Mouse (Mus musculus) liver, adult 2 months (tissue): ENCODE results near the gene Hist1h2bg.
A peak's percentile ranks its signal among the peaks of the same experiment; 100 is the strongest.
"Not testable (repeated sequence)": the region's sequence is repeated elsewhere in the genome, so short reads cannot be mapped to it uniquely, and the experiment has no call there.

Experiments
- CTCF ChIP-seq: fragments of 200-500 bp; IDR thresholded peaks from 2 replicates; pipeline ENCODE4 v1.5.1; 2011; ENCODE audit warnings: low read depth, low read length, control low read depth
- POLR2A ChIP-seq: fragments of 200-500 bp; IDR thresholded peaks from 2 replicates; pipeline ENCODE4 v1.6.1; 2011; ENCODE audit warnings: low read length, control low read depth; ENCODE audit not compliant: insufficient read depth; ENCODE audit errors: extremely low read depth

GRCm38 (mm10) chr13:23542999-23543607, 28.1 kb upstream of the Hist1h2bg start, which contains the start of gene Hist1h2bh:
- not testable (repeated sequence) for TF ChIP-seq CTCF
- TF ChIP-seq POLR2A, result 0 out of 2 replicates have a peak, but pooled peaks have one; percentile 28
